Mouse (Mus musculus): Measurements from ENCODE around the gene Ak6.

Gene Ak6

GRCm38 (mm10) chr13:100650550-100651438, at the start of gene Ak6, which contains the start of gene Rad17:
Gene Ak6 (plus strand): TSS chr13:100650979.
Gene Rad17 (minus strand): TSS chr13:100651051.
- DNase-seq: peak; percentile 98

GRCm38 (mm10) chr13:100601034-100601433, 49.7 kb upstream of the Ak6 start:
- DNase-seq: no peak

DNA sequence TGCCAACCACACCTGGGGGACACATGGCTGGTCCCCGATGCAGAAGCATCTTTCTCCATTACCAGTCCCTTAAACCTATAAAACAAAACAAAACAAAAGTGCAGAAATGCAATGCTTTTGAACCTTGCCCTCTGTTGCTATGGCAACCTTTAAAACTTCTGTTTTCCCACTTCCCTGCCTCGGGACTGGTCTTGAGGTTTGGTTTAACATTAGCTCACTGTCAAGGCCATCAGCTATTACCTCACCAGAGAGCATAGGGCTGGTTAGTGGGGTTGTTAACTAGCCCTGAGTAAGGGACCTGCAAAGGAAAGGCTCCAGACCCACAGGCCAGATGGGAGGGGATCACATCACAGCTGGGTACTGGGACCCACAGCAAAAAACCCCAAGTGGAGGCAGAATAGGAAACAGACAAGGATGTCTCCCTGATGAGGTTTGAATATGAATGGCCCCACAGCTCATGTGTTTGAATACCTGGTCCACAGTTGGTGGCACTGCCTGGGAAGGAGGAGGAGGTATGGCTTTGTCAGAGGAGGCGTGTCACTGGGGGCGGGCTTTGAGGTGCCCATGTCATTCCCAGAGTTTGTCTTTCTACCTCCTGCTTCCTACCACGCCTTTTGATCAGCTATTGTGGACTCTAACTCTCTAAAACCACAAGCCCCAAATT, 48.4 kb upstream of the Ak6 start:
- DNase-seq: peak; percentile 66

DNA sequence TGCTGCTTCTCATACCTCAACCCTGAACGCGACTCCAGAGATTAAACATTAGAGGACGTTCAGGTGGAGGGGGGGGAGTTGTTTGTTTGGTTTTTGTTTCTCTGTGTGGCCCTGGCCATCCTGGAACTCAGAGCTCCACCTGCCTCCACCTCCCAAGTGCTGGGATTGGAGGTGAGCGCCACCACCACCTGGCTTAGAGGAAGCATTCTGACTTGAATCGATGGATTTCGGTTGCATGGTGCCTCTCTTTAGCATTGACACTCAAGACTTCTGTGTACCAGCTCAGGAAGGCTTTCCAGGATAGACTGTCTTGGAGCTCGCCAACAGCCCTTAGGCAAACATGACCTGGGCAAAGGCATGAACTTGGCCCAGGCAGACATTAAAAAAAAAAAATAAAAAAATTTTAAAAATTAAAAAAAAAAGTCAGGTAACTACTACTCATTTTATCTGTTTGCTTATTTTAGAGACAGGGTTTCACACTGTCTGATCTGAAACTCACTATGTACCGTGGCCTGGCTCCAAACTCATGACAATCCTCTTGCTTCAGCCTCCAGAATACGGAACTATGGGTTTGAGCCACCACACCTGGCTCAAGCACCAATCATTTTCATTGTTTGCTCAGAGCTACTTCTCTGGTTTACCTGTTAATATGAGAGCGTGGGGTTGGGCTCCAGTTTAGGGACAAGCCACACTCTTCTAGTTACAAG, 47.6 kb upstream of the Ak6 start:
- no peak for DNase-seq

DNA sequence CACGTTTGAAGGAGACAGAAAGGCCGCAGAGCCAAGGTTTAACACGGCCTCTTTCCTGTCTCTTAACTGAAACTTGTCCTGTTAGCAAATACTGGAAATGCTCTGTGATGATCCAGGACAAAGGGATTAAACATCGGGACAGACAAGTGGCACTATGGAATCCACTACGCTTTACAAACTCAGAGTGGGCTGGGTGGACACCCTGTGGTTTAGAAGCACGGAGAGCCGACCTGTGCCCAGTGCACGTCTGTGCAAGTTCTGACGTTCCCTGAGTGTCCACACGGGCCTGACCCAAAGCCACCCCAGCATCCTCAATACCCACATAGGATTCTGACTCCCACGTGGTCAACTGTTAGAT, 47.1 kb upstream of the Ak6 start:
- no peak for DNase-seq

DNA sequence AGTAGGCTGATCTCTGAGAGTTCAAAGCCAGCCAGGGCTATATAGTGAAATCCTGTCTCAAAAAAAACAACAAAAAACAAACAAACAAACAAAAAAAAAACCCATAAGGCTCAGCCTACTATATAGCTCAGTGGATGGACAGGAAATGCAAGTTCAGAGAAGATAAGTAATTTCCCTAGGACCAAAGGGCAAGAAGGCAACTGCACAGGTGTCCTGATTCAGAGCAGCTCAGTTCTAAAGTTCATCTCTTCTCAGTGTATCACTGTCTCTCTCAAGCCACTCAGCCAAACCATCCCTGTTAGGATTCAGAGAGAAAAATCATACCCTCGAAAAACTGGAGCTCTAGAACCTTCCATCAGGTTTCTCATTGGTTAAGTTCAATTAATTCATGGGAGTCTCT, 44.9 kb upstream of the Ak6 start:
- no peak for DNase-seq

DNA sequence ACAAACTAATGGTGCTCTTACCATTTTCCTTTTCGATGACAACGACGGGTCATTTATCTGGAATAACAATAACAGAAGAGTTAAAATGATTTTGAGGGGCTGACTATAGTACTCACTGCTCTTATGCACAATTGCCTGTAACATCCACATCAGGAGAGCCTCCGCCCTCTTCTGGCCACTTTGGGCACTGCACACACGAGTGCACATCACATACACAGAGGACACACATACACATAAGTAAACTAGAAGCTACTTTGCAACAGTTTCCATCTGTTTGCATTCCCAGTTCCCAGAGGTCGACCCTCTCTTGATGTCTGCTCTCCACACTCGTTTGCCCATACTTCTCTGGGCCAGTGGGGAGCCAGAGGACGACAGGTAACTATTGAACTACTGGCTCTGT, 43.0 kb upstream of the Ak6 start:
- no peak for DNase-seq

GRCm38 (mm10) chr13:100611266-100611665, 39.5 kb upstream of the Ak6 start:
- no peak for DNase-seq

DNA sequence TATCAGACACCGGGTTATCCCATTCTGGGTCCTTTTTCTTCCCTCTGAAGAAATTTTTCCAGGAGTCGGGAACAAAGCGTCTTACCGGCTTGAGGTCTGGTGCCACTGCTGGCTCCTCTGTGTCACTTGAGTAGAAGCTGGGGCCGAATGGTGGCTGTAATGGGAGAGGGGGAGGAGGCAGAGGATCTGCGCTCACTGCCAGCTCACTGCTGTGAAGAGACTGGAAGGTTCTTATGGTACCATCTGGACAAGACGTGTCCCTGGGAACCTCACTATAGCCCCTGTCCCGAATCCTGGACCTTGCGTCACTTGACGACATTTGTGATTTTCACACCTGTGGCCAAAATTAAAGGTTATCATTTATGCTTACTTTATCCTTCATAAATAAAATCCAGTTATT, 38.5 kb upstream of the Ak6 start:
- DNase-seq: no peak

DNA sequence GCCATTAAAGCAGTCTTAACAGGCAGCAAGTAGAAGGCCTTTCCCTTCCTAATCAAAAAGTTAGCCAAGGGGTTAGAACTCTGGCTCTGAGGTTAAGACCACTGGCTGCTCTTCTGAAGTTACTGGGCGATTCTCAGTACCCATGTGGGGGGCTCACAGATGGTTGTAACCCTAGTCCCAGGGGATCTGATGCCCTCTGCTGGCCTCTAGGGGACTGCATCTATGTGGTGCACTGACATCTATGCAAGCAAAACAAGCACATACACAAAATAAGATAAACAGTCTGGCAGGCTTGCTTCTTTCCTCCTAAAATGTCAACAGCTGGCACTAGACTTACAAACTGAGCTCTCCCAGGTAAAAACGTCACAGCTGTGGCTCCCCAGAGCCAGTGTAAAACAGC, 37.9 kb upstream of the Ak6 start:
- DNase-seq: no peak

DNA sequence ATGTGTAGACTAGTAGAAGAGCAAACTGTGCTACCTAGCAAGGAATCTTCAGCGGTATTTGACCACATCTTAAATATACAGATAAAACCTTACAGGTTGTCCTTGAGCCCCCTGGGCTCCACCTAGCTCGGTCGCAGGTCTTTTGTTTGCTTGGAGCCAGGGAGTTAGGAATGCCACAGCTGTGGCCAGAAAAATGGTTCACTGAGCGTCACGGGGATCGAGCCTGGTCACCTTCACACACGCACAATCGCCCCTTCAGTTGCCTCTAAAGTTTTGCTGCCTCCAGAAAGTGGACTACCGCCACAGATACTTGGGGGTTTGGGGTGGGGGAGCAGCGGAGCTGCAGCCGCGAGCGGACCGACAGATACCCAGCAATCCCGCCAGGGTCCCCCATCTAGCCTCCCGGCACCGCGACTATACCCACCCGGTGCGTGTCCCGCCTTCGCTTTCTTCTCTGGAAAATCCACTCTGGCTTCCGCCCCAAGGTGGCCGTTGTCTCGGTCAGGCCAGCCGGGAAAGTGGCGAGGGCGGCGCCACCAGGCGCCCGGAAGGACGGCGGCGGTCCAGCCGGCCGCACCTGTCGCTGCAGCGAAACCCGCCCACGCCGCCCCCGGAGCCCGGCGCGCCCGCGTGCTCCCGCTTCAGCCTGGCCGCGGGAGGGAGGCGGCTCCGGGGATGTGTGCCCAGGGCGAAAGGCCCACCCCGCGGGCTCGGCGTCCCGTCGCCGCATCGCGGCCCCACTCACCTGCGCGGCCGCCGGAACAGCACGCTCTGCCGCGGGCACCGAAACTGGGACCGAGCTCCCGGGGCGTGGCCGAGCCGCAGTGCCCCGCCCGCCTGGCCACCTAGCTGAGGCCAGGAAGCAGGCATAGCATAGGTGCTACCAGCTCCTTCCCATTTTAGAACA, 34.3 kb upstream of the Ak6 start, which contains the start of gene Marveld2:
Gene Marveld2 (minus strand): TSS at position 791 of the 907 bp plus-strand sequence.
- DNase-seq: peak; percentile 83

- DNase-seq: no peak
Observed at GRCm38 (mm10) chr13:100617583-100617982, 33.2 kb upstream of the Ak6 start.

DNA sequence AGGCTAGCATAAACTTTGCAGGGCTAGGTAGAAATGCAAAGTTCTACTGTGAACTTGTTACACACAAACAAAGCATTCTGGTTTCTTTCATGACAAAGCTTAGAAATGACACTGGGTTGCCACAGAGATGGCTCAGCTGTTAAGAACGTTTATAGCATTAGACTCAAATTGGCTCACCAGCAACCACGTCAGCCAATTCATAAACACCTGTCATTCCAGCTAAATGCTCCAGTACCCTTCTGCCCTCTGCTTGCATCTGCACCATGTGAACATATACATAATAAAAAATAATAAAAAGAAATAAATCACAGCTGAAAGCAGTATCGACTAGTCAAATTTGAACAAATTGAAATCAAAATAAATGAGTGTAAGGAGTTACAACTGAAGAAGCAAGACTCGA, 28.5 kb upstream of the Ak6 start:
- DNase-seq: no peak

DNA sequence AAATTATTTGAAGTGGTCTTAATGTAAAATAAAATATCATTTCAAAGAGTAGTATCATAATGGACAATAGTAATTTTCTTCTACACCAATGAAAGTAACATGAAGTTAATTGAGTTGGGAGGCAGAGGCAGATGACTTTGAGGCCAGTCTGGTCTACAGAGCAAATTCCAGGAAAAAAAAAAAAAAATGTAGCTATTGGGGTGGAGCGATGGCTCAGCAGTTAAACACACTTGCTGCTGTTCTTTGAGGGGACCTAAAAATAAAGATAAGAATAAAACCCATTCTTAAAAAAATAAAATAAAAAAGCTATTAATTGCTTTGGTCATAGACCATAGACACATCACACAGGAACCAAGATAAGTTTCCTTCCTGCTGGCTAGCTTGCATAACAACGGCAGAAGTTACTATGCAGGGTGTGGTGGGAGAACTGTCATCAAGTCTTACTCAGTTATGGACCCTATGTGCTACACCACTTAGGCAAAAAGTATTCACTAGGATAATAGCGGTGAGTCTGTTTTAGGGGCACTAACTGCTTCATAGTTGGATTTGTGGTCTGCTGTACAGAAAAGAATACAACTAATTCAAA, 16.6 kb upstream of the Ak6 start:
- no peak for DNase-seq

DNA sequence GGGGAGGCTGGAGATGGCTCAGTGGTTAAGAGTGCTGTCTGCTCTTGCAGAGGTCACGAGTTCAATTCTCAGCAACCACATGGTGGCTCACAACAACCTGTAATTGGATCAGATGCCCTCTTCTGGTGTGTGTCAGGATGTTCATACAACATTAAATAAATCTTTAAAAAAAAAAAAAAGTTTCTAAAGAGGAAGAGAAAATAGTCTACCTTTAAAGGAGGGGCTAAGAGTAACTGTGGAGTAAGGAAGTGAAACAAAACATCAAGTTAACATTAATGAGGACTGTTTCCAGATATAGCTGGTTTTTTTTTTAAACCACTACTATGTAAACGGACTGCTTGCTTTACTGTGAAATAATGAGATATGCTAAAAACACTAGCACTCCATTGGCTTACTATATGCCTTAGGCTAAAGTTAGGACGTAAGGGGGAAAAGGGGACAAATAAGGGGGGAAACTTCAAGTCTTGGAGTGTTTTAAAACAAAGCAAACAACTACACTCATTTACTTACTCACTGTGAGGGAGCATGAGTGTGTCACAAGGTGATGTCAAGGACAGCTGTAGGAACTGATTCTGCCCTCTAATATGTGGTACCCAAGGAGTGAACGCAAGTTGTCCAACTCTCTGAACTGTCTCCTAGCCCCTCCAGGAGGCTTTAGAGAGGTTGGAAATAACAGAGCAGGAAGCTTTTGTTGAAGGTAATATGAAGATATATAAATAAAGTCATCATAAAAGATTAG, 8.1 kb upstream of the Ak6 start:
- no peak for DNase-seq

DNA sequence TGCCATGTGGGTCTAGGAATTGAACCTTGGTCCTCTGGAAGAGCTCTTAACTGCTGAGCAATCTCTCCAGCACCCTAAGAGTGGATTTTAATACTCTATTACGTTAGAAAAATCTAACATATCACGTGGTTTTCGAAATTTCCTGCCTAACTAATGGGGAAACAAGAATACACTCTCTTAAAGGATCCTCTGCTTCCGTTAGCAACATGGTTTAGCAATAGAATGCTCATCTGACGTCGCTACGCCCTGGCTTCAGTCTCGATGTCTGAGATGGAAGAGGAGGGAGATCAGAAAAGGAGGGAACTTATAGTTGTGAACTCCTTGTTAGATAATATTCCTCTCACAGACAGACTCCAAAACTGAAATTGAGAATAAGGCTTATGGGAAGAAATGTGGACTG, 2.6 kb upstream of the Ak6 start:
- no peak for DNase-seq

- no peak for DNase-seq
Observed at GRCm38 (mm10) chr13:100651439-100652186, 834 bp downstream of the Ak6 start, which contains the start of gene Taf9. Gene Taf9 (plus strand): TSS chr13:100651579.

DNA sequence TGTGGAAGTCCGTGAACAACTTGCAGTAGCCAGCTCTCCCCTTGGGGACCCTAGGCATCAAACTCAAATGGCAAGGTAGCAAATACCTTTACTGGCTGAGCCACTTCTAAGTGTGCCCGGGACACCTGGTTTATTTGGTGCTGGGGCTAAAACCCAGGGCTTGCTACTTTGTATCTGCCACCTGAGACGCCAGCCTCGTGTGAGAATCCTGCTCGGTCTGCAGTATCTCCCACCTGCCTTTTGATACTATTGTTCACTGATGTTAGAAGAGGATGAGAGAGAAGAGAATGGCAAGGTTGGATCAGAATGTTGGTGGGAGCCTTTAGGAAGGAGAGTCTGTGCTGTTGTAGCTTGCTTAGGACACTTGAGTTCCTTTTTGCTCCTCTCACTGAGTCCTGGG, 7.3 kb downstream of the Ak6 start:
- no peak for DNase-seq

DNA sequence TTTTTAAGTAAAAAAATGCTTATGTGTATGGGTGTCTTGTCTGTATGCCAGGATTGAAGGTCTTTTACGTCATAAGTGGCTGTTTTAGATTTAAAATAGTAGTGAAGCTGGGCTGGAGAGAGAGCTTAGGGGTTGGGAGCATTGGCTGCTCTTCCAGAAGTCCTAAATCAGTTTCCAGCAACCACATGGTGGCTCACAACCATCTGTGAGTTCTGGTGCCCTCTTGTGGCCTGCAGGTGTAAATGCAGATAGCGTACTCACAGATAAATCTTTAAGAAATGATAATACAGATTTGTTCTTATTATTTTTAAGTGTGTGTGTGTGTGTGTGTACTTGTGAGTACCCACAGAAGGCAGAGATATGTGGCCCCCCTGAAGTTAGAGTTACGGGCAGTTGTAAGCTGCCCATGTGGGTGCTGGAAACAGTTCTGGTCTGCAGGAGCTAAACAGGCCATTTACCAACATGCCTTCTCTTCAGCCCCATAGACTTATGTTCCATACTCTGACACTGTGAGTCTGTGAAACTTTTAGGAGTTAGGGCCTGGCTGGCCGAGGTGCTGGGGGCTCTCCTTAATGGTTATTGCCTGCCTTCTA, 9.2 kb downstream of the Ak6 start:
- peak; percentile 40 for DNase-seq

All from kidney, adult 18-20 months (tissue).